Mouse (Mus musculus) forebrain, embryonic 13.5 days (tissue): Measurements from ENCODE around the gene Nos1ap. TPM values are rescaled to one million over a fixed set of nuclear protein-coding genes. Genes with fewer than 3 reads are reported as not detected.

ENCODE experiments used
- ATAC-seq: fragments of 200-750 bp; cut with Nextera tagmentation; 2 replicates; pipeline ENCODE4 v1.8.0; 2017
- H3K27ac ChIP-seq: fragments of 300-500 bp; sonication (generic); 2 replicates; pipeline ENCODE4 v1.5.1; 2015; ENCODE audit warnings: inconsistent platforms, mild to moderate bottlenecking, moderate library complexity
- H3K27me3 ChIP-seq: fragments of 300-500 bp; sonication (generic); 2 replicates; pipeline ENCODE4 v1.6.1; 2015; ENCODE audit warnings: mild to moderate bottlenecking, inconsistent platforms
- H3K36me3 ChIP-seq: fragments of 300-500 bp; sonication (generic); 2 replicates; pipeline ENCODE4 v1.6.1; 2015; ENCODE audit warnings: mild to moderate bottlenecking, inconsistent platforms; ENCODE audit not compliant: poor library complexity, severe bottlenecking
- H3K4me1 ChIP-seq: fragments of 300-500 bp; sonication (generic); 2 replicates; pipeline ENCODE4 v1.6.1; 2015; ENCODE audit warnings: inconsistent platforms
- H3K4me2 ChIP-seq: fragments of 300-500 bp; sonication (generic); 2 replicates; pipeline ENCODE4 v1.6.1; 2015; ENCODE audit warnings: inconsistent platforms, mild to moderate bottlenecking, moderate library complexity
- H3K4me3 ChIP-seq: fragments of 300-500 bp; sonication (generic); 2 replicates; pipeline ENCODE4 v1.5.1; 2015; ENCODE audit warnings: mild to moderate bottlenecking, inconsistent platforms
- H3K9ac ChIP-seq: fragments of 300-500 bp; sonication (generic); 2 replicates; pipeline ENCODE4 v1.6.1; 2015; ENCODE audit warnings: mild to moderate bottlenecking, inconsistent platforms
- H3K9me3 ChIP-seq: fragments of 300-500 bp; sonication (generic); replicated peaks from 2 replicates; pipeline ENCODE4 v1.6.1; 2016; ENCODE audit warnings: inconsistent platforms
- WGBS: fragments of 180-500 bp; shearing (Covaris S2); methylation state at CpG from one replicate; pipeline ENCODE4 v1.1.7; 2015; 5-methylcytosine and 5-hydroxymethylcytosine counted together
- polyA plus RNA-seq: library from polyadenylated mRNA; unstranded; fragments of >200 nt; fragmentation: Nextera tagmentation; extraction: Ambion mirVana; gene quantifications from 2 replicates; pipeline ENCODE4 v1.2.1, GENCODE M21; 2015

The Nos1ap gene
- polyA plus RNA-seq: 21.0 and 22.3 TPM in 2 replicates

DNA sequence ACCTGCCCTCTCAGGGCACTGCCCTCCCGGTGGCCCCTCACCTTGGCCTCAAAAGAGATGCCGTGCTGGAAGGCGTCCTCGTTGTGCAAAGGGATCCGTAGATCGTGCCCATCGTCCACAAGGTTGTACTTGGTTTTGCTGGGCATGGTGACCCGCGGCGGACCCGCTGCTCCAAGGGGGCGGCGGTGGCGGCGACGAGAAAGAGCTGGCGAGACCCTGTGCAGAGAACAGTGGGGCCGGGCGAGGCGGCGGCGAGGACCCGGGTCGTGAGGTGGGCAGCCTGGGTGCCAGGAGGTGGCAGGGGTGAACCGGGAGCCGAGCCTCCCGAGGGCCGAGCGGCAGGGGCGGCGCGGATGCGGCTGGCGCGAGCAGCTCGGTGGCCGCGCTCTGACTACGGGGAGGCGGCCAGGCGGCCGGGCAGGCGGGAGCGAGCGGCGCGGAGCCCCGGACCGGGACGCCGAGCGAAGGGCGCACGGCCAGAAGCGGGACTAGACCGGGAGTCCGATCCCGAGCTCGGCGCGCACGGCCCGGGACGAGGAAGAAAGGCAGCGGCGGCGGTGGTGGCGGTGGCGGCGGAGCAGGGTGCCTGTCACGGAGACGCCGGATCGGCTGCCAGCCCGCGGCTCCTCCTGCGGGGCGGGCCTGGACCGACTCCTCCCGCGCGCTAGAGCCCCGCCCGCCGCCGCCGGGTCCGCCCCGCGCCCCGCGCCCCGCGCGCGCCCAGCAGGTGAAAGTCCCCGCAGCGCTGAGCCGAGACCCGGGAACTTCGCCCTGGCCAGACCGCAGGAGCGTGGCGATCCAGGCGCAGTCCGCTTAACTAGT is at the start of gene Nos1ap:
Gene Nos1ap, minus strand, starts transcription at position 643 of the 822 bp plus-strand sequence.
- Histone ChIP-seq H3K36me3 (peaks cover 18% of the 10 kb centered on the region), H3K4me2 (peak within 1 kb of the TSS; percentile 75), H3K9me3 (peaks cover 3% of the 10 kb centered on the region; the same call in 1 of the 2 replicates), H3K4me1 (peaks cover 28% of the 10 kb centered on the region), H3K4me3 (peak within 1 kb of the TSS; percentile 88), H3K27me3 (no peaks in the 10 kb centered on the region), H3K27ac (peak within 1 kb of the TSS; percentile 62), H3K9ac (peak within 1 kb of the TSS; percentile 93)
- peak; percentile 96 for ATAC-seq
- WGBS: under 1% methylated on average over 56 of the region's 106 CpGs

DNA sequence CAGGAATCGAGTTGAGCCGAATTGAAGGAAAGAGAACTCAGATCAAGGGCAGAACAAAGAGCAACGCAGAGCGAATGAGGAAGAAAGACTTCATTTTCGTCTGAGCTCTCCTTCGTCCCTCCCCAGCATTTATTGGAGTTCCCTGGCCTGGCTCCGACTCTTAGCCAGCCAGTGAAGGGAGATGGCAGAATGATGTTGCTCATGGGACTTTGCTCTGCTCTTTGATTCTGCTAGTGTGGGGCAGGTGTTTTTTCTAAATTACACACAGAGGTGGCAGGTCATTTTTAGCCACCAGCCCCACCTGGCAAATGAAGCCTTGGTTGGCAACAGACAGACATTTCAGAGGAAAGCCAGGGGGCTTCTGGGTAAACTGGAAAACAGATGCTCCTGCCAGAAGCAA is 49.3 kb upstream of the Nos1ap start:
- H3K9me3 ChIP-seq: 0 out of 2 replicates have a peak, but pooled peaks cover 6% of the 10 kb centered on the region
- no peaks in the 10 kb centered on the region for H3K36me3 ChIP-seq
- 87% methylated on average over 7 of the region's 7 CpGs for WGBS
- no peaks in the 10 kb centered on the region for H3K27me3 ChIP-seq
- peaks cover 3% of the 10 kb centered on the region; the same call in 1 of the 2 replicates for H3K4me1 ChIP-seq
- H3K4me3 ChIP-seq: no peak overlapping the region
- H3K4me2 ChIP-seq: no peak overlapping the region
- H3K9ac ChIP-seq: no peak overlapping the region
- no peak overlapping the region for H3K27ac ChIP-seq
- ATAC-seq: no peak

DNA sequence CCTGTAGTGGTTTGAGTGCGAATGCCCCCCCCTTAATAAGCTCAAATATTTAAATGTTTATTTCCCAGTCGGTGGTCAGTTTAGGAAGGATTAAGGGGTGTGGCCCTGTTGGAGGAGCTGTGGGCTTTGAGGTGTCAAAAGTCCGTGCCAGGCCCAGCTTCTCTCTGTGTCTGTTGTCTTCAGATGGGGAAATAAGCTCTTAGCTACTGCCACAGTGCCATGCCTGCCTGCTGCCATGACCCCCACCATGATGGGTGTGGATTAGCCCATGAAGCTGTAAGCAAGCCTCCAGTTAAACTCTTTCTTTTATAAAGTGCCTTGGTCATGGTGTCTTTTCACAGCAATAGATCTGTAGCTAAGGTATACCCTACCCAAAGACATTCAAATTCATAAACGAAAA is 43.2 kb upstream of the Nos1ap start:
- peak; percentile 24; the same call in 1 of the 2 replicates for ATAC-seq
- no peak overlapping the region for H3K27ac ChIP-seq
- 69% methylated on average over 4 of the region's 4 CpGs for WGBS

GRCm38 (mm10) chr1:170632385-170632784 is 42.7 kb upstream of the Nos1ap start:
- Histone ChIP-seq H3K36me3 (no peaks in the 10 kb centered on the region), H3K4me1 (no peaks in the 10 kb centered on the region), H3K4me2 (no peak overlapping the region), H3K4me3 (no peak overlapping the region), H3K9ac (no peak overlapping the region), H3K27me3 (no peaks in the 10 kb centered on the region), H3K27ac (no peak overlapping the region), H3K9me3 (0 out of 2 replicates have a peak, but pooled peaks cover 5% of the 10 kb centered on the region)
- 13% methylated on average over 3 of the region's 3 CpGs for WGBS
- peak; percentile 82 for ATAC-seq

More for the DNA sequence above, 43.2 kb upstream of the Nos1ap start:
- Histone ChIP-seq H3K4me2 (no peak overlapping the region), H3K27me3 (no peaks in the 10 kb centered on the region), H3K36me3 (no peaks in the 10 kb centered on the region), H3K4me1 (no peaks in the 10 kb centered on the region), H3K9me3 (0 out of 2 replicates have a peak, but pooled peaks cover 4% of the 10 kb centered on the region), H3K9ac (no peak overlapping the region), H3K4me3 (no peak overlapping the region)

- ATAC-seq: no peak
- 89% methylated on average over 5 of the region's 5 CpGs for WGBS
These were observed 41.9 kb upstream of the Nos1ap start for GRCm38 (mm10) chr1:170631571-170631970.

DNA sequence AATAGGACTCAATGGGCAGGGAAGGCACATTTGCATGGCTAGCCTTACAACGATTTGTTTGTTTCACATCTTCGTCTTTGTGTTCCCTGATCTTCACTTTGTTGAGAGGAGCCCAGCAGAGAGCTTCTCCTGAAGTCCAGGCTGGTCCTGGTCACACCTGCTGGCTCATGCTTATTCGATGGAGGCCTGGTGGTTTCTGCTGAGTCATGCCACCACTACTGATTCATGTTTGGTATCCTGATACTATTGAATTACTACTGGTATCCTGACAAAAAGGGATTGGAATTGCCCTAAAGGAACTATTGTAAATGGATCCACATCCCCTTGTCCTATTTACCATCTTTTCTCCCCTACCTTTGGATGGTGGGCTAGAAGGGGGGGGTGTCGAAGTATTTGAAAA is 40.8 kb upstream of the Nos1ap start:
- no peak overlapping the region for H3K9ac ChIP-seq

More at GRCm38 (mm10) chr1:170631571-170631970, 41.9 kb upstream of the Nos1ap start:
- Histone ChIP-seq H3K27ac (no peak overlapping the region), H3K9me3 (0 out of 2 replicates have a peak, but pooled peaks cover 5% of the 10 kb centered on the region), H3K36me3 (no peaks in the 10 kb centered on the region), H3K4me3 (no peak overlapping the region), H3K9ac (no peak overlapping the region), H3K4me2 (no peak overlapping the region), H3K4me1 (no peaks in the 10 kb centered on the region), H3K27me3 (no peaks in the 10 kb centered on the region)

GRCm38 (mm10) chr1:170623432-170623831 is 33.8 kb upstream of the Nos1ap start:
- Histone ChIP-seq H3K27me3 (no peaks in the 10 kb centered on the region), H3K4me1 (no peaks in the 10 kb centered on the region), H3K36me3 (no peaks in the 10 kb centered on the region), H3K27ac (no peak overlapping the region), H3K4me3 (no peak overlapping the region), H3K9me3 (peaks cover 5% of the 10 kb centered on the region; the same call in 1 of the 2 replicates), H3K4me2 (no peak overlapping the region), H3K9ac (no peak overlapping the region)
- no peak for ATAC-seq
- WGBS: 97% methylated on average over 1 of the region's 1 CpGs

More for the DNA sequence above, 40.8 kb upstream of the Nos1ap start:
- no peaks in the 10 kb centered on the region for H3K36me3 ChIP-seq
- H3K9me3 ChIP-seq: 0 out of 2 replicates have a peak, but pooled peaks cover 5% of the 10 kb centered on the region
- H3K27ac ChIP-seq: no peak overlapping the region
- no peaks in the 10 kb centered on the region for H3K4me1 ChIP-seq
- H3K27me3 ChIP-seq: no peaks in the 10 kb centered on the region
- ATAC-seq: no peak
- no peak overlapping the region for H3K4me2 ChIP-seq
- no peak overlapping the region for H3K4me3 ChIP-seq
- WGBS: 88% methylated on average over 4 of the region's 4 CpGs

GRCm38 (mm10) chr1:170622934-170623333 is 33.3 kb upstream of the Nos1ap start:
- H3K9me3 ChIP-seq: peaks cover 2% of the 10 kb centered on the region; the same call in 1 of the 2 replicates
- WGBS: 86% methylated on average over 5 of the region's 5 CpGs
- no peak overlapping the region for H3K9ac ChIP-seq
- no peak overlapping the region for H3K4me3 ChIP-seq
- no peaks in the 10 kb centered on the region for H3K4me1 ChIP-seq
- no peak overlapping the region for H3K4me2 ChIP-seq
- ATAC-seq: no peak
- no peaks in the 10 kb centered on the region for H3K27me3 ChIP-seq
- no peaks in the 10 kb centered on the region for H3K36me3 ChIP-seq
- no peak overlapping the region for H3K27ac ChIP-seq

DNA sequence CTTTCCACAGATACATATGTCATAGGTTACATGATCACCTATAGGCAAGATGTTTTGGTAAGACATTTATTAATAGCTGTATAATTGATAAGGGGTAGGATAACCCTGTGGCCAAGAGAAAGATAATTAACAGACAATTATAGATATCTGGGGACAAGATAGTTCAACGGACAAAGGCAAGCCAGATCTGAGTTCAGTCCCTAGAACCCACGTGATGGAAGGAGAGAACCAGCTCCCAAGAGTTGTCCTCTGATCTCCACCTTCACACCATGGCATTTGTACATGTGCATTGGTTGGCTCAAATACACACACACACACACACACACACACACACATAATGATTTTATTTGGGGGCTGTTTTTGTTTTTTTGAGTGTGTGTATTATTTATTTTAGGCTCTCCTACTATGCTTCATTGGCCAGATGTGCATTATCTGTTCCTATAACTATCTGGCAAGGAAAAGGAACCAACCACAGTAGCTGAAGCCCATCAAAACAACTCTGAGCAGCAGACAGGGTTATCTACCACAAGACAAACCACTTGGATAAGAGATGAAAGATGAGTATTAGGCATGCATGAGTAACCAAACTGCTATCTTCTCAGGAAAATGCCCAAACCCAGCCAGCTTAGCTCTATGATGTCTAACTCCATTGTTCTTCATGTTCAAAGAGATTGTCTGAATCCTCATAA is 30.2 kb upstream of the Nos1ap start:
- no peak overlapping the region for H3K4me3 ChIP-seq
- no peak overlapping the region for H3K4me2 ChIP-seq
- no peak for ATAC-seq
- no peaks in the 10 kb centered on the region for H3K36me3 ChIP-seq
- 71% methylated on average over 2 of the region's 2 CpGs for WGBS
- H3K27me3 ChIP-seq: no peaks in the 10 kb centered on the region
- H3K9ac ChIP-seq: no peak overlapping the region
- no peak overlapping the region for H3K27ac ChIP-seq
- H3K4me1 ChIP-seq: no peaks in the 10 kb centered on the region
- no peaks in the 10 kb centered on the region; the same call in 1 of the 2 replicates for H3K9me3 ChIP-seq

- Histone ChIP-seq H3K4me3 (no peak overlapping the region), H3K36me3 (no peaks in the 10 kb centered on the region)
- peak; percentile 99 for ATAC-seq
These were observed 23.6 kb upstream of the Nos1ap start for GRCm38 (mm10) chr1:170612968-170613872.

DNA sequence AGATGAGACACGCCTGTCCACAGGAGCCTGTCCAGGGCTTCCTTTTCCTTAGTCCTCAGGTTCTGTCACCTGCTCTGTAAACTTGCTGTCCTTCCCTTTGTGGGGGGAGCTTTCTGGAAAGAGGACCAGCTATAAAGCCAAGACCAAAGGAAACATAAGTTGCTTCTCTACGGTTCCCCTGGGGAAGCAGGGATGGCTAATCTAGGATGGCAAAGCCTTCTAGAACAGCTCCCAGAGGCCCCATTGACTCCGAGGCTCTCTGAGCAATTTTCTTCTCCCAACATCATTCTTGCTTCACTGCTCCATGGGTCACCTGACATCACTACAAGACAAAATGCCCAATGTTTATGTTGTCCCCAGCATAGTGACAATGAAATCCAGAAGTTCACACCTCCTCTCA is 22.0 kb upstream of the Nos1ap start:
- H3K9me3 ChIP-seq: no peaks in the 10 kb centered on the region

More at GRCm38 (mm10) chr1:170612968-170613872, 23.6 kb upstream of the Nos1ap start:
- H3K27me3 ChIP-seq: no peaks in the 10 kb centered on the region
- no peak overlapping the region for H3K9ac ChIP-seq
- peaks cover 3% of the 10 kb centered on the region; the same call in 1 of the 2 replicates for H3K4me1 ChIP-seq
- no peaks in the 10 kb centered on the region for H3K9me3 ChIP-seq
- H3K4me2 ChIP-seq: no peak overlapping the region
- no peak overlapping the region for H3K27ac ChIP-seq
- WGBS: 58% methylated on average over 18 of the region's 18 CpGs

More for the DNA sequence above, 22.0 kb upstream of the Nos1ap start:
- Histone ChIP-seq H3K4me3 (no peak overlapping the region), H3K36me3 (no peaks in the 10 kb centered on the region), H3K9ac (no peak overlapping the region), H3K4me2 (no peak overlapping the region), H3K27ac (no peak overlapping the region), H3K27me3 (no peaks in the 10 kb centered on the region), H3K4me1 (peaks cover 3% of the 10 kb centered on the region; the same call in 1 of the 2 replicates)
- 94% methylated on average over 3 of the region's 3 CpGs for WGBS
- ATAC-seq: no peak
